Mouse (Mus musculus): ENCODE measurements around the gene Tmem170. TPM values are rescaled to one million over a fixed set of nuclear protein-coding genes. Genes with fewer than 3 reads are reported as not detected.

The Tmem170 gene
- polyA plus RNA-seq, 1 experiment from 2014 or later = 9.1 TPM

DNA sequence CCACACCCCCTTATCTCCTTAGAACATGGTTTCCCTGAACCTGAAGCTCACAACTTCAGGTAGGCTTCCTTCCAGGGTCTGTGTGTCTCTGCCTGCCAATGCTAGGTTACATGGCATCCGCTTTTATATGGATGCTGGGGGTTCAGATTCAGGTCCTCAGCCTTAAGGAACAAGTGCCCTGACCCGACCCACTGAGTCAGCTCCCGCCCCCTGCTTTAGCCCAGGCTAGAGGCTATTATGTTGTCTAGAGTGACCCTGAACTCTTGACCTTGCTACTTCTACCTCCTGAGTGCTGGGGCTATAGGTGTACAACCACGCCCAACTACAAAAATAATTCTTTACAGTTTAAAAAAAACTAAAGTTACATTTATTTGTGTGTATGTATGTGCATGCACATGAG is 61.5 kb downstream of the Tmem170 start:
- H3K9me3 ChIP-seq = no peaks in the 10 kb centered on the region
- H3K27ac ChIP-seq = no peak overlapping the region
- no peaks in the 10 kb centered on the region for H3K4me1 ChIP-seq (replicated peaks)
- no peak for ATAC-seq (ENCODE audit: insufficient number of reproducible peaks, insufficient read depth, low FRiP score, low TSS enrichment, low read depth)
- 87% methylated on average over 4 of the region's 4 CpGs for WGBS
- H3K27me3 ChIP-seq = no peaks in the 10 kb centered on the region
- H3K9ac ChIP-seq (replicated peaks) = no peak overlapping the region
- H3K4me2 ChIP-seq = no peak overlapping the region
- no peak overlapping the region for H3K4me3 ChIP-seq (replicated peaks)
- peaks cover 53% of the 10 kb centered on the region for H3K36me3 ChIP-seq

DNA sequence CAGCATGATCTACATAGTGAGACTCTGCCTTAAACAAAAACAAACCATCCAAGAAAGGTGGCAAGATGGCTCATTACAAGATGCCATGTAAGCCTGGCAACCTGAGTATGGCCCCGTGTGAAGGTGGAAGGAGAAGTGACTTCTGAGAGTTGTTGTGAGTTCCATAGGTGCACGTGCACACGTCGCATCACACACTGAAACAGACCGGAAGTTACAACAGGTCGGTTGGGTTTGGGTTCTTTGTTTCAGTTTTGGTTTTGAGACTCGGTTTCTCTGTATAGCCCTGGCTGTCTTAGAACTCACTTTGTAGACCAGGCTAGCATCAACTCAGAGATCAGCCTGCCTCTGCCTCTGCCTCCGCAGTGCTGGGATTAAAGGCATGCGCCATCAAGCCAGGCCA is 62.7 kb downstream of the Tmem170 start:
- 0 out of 2 replicates have a peak, but pooled peaks cover 3% of the 10 kb centered on the region for H3K4me1 ChIP-seq (replicated peaks)
- WGBS = 96% methylated on average over 9 of the region's 9 CpGs
- H3K4me2 ChIP-seq = no peak overlapping the region
- H3K27ac ChIP-seq = no peak overlapping the region
- H3K27me3 ChIP-seq = no peaks in the 10 kb centered on the region
- H3K9ac ChIP-seq (replicated peaks) = no peak overlapping the region
- no peak for ATAC-seq (ENCODE audit: insufficient number of reproducible peaks, insufficient read depth, low FRiP score, low TSS enrichment, low read depth)
- H3K9me3 ChIP-seq = no peaks in the 10 kb centered on the region
- peaks cover 46% of the 10 kb centered on the region for H3K36me3 ChIP-seq
- H3K4me3 ChIP-seq (replicated peaks) = no peak overlapping the region

Other genes with a start within 250 kb of the Tmem170 start
- gene Ldhd, start 246.4 kb downstream of the Tmem170 start, polyA plus RNA-seq (2016; fragmentation: Nextera tagmentation; extraction: Ambion mirVana) = 0.25 and 0.26 TPM in 2 replicates
- 26.7 and 28.3 TPM in 2 replicates for gene Zfp1, start 233.3 kb downstream of the Tmem170 start, polyA plus RNA-seq (2016; fragmentation: Nextera tagmentation; extraction: Ambion mirVana)
- not detected in 2 replicates for gene Ctrb1, start 185.7 kb downstream of the Tmem170 start, polyA plus RNA-seq (2016; fragmentation: Nextera tagmentation; extraction: Ambion mirVana)
- gene Bcar1, start 132.9 kb downstream of the Tmem170 start, polyA plus RNA-seq (2016; fragmentation: Nextera tagmentation; extraction: Ambion mirVana) = 39.5 and 39.7 TPM in 2 replicates
- gene Cfdp1, start 22.5 kb downstream of the Tmem170 start, polyA plus RNA-seq (2016; fragmentation: Nextera tagmentation; extraction: Ambion mirVana) = 239 and 240 TPM in 2 replicates
- 3.8 and 4.3 TPM in 2 replicates for gene Chst5, start 33.7 kb upstream of the Tmem170 start, polyA plus RNA-seq (2016; fragmentation: Nextera tagmentation; extraction: Ambion mirVana)
- 20.9 and 23.4 TPM in 2 replicates for gene Tmem231, start 57.1 kb upstream of the Tmem170 start, polyA plus RNA-seq (2016; fragmentation: Nextera tagmentation; extraction: Ambion mirVana)
- 162 and 173 TPM in 2 replicates for gene Gabarapl2, start 64.0 kb upstream of the Tmem170 start, polyA plus RNA-seq (2016; fragmentation: Nextera tagmentation; extraction: Ambion mirVana)
- gene Adat1, start 115.6 kb upstream of the Tmem170 start, polyA plus RNA-seq (2016; fragmentation: Nextera tagmentation; extraction: Ambion mirVana) = 13.4 and 13.5 TPM in 2 replicates
- gene Kars, start 134.6 kb upstream of the Tmem170 start, polyA plus RNA-seq (2016; fragmentation: Nextera tagmentation; extraction: Ambion mirVana) = 237 and 240 TPM in 2 replicates
- gene Terf2ip, start 134.6 kb upstream of the Tmem170 start, polyA plus RNA-seq (2016; fragmentation: Nextera tagmentation; extraction: Ambion mirVana) = 29.4 and 30.5 TPM in 2 replicates
- 0.51 and 1.3 TPM in 2 replicates for gene Gm6793, start 138.3 kb upstream of the Tmem170 start, polyA plus RNA-seq (2016; fragmentation: Nextera tagmentation; extraction: Ambion mirVana)